Mouse (Mus musculus) erythroid progenitor cell, adult 5-6 weeks (primary cell): ENCODE data around the gene Hoxd3. TPM values are rescaled to one million over a fixed set of nuclear protein-coding genes. Genes with fewer than 3 reads are reported as not detected.

Experiments
- ATAC-seq: replicated peaks from 2 replicates; pipeline ENCODE4 v1.8.0; 2016; ENCODE audit warnings: moderate number of reproducible peaks, mild to moderate bottlenecking, moderate TSS enrichment, inconsistent platforms; ENCODE audit not compliant: poor library complexity, low FRiP score, severe bottlenecking
- total RNA-seq, 2 experiments: library from RNA; stranded (forward) in 1 of 2; stranded (reverse) in 1 of 2; fragments of 150-400 nt in 1 of 2; fragments of 186-747, 209-891 nt in 1 of 2; gene quantifications; 2 replicates each; pipeline versions ENCODE4 v1.2.3 to v1.2.4; 2015 to 2017; ENCODE audit warnings: low replicate concordance in 2 of 2

The Hoxd3 gene
- total RNA-seq, 2 experiments from 2014 or later = not detected

DNA sequence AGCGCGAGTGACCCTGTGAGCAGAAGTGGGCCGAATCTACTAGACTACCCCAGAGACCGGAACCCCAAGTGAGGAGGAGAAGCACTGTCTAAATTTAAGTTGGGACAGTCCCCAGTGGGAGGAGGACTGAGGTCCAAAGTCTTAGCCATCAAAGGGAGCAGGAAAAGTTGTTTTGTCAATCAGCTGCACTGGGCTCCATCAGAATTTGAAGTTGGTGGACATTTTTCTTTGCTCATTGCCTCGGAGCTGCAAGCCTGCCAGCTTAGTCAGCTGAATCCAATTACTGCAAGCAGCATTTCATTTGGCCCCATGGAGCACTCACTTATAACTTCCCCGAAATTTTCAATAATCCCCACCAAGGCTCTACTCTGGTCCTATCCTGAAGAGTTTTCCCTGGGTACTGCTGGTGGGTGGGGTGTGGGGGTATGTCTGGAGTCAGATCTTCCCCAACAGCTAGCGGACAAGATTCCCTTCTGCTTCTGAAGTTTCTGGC is 25.9 kb downstream of the Hoxd3 start:
- ATAC-seq = no peak

- ATAC-seq = no peak
These were observed 27.1 kb downstream of the Hoxd3 start for GRCm38 (mm10) chr2:74738623-74739475.

DNA sequence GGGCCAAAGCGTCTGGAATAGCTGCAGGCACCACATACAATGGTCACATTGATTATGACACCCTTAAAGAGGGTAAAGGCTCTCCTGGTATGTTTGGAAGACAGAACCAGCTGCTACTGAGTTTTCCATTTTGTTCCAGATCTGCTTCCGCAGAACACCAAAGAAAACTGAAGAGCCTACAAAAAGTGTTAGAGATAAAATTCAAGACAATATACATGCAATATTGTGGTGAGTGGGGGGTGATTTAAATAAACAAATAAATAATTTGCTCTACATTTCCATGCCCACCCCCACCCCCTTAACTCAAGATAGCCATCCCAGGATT is 27.7 kb downstream of the Hoxd3 start:
- ATAC-seq = no peak

GRCm38 (mm10) chr2:74739869-74740268 is 28.1 kb downstream of the Hoxd3 start:
- no peak for ATAC-seq

DNA sequence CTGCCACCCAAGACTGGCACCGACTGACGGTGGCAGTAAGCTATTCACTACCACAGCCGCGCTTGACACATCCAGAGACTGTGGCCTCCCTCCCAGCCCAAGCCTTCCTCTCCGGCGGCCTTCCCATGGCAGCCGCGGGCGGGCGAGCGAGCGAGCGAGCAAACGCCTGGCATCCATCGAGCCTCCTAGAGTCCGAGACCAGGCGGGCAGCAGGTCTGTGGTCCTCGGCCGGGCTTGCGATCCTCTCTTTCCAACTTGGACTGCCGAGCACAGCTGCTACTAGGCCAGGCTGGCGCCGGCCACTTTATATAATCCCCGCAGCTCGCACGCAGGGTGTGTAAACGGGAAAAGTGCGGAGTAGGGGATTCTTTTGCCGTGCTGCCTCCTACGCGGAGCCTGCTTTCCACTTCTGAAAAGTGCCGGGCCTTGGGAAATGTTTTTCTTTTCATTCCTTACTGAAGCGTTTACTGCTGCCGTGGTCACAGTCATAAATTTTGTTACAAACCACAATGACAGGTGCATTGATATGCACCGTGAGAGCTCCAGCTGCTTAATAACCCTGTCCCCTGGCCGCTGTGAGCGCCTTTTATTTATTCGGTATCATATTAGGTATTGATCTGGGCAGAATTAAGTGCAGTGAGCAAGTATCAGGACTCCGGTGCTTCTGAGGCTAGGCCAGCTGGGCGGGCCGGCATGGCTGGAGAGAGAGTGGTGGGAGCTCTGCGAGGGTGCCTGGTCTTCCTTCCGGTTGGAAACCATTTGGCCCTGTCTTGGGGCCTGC is 28.8 kb downstream of the Hoxd3 start:
- no peak for ATAC-seq

- ATAC-seq = no peak
These were observed 29.7 kb downstream of the Hoxd3 start for GRCm38 (mm10) chr2:74741252-74741978.

DNA sequence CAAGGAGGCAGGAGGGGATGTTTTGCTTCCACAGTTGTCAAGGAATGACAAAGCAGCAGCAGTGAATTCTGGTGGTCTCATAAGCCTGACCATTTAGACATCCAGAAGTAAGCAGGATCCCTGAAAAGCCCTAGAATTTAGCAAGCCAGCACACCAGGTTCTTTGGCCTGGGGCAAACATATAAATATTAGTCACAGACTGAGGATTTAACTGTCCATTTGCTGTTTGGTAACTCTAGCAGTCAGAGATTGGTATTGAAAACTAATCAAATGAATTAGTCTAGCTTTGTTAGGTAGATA is 30.2 kb downstream of the Hoxd3 start:
- ATAC-seq = no peak

DNA sequence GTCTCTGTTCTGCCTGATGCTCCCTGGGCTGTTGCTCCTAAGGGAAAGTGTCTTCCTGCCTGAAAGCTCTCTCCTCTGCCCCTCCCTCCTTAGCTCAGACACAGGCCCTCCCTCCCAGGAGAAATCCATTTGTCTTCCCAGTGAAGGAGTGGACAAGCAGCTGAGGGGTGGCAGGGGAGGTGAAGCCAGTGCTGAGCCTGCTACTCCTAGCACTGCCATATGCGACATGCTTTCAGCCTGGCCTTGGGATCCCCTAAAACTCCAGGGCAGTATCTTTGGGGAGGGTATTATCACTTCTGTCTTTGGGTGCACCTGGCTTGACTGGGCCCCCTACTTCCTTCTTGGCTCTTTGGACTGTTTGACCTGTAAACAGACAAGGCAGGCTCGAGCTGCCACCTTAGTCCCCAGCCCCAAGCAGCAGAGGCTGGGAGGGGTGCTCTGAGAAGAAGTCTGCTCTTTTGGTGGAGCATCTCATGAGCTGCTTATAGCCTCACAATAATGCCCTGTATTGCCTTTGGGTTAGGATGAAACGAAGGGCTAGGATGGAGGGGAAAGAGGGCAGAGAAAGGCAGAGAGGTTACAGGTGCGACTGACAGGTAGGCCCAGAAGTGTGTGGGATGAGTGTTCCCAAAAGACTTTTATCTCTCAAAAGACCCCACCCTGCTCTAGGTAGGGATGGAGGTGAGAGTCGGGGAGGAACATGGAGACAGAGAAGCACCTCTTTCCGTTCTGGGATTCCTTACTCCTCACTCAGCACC is 34.0 kb downstream of the Hoxd3 start:
- ATAC-seq = no peak

GRCm38 (mm10) chr2:74746298-74746921 is 34.7 kb downstream of the Hoxd3 start:
- ATAC-seq = no peak

DNA sequence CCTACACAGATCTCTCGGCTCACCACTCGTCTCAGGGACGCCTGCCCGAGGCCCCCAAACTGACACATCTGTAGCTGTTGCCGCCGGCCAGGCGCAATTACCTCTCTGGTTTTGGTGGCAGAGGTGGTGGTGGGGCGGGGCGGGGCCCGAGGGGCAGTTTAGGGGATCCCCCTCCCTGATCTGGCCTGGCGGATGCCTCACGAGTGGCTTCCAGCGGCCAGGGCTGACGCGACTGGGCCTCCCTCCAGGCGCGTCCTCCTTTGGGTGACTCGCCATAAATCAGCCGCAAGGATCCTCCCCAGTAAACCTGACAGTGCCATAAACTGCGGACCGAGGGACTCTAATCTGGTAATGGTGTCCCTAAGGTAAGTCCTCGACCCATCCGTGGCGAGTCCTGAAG is 35.3 kb downstream of the Hoxd3 start:
- no peak for ATAC-seq

DNA sequence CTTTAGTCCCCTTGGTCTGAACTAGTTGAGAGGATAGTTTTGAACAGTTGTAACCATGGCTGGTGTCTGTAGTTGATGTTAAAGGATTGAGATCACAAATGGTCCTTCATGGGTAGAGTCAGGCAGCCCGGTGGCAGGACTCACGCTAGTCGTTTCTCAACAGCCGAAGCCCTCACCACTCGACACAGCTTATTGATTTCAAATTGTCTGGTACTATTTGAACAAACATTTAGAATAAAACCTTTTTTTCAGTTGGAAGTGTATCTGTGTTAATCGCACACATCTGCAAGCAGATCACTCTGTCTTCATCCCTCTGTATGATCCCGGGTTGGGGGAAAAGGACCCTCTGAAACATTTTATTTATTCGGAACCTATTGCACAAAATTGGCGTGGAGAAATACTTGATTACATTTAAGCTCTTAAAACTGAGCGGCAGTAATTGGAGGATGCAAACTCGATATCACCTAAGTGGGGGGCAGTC is 36.0 kb downstream of the Hoxd3 start:
- ATAC-seq = no peak

- no peak for ATAC-seq
These were observed 36.8 kb downstream of the Hoxd3 start for GRCm38 (mm10) chr2:74748436-74748995.

GRCm38 (mm10) chr2:74749337-74750121 is 37.8 kb downstream of the Hoxd3 start:
- no peak for ATAC-seq

GRCm38 (mm10) chr2:74750731-74751250 is 39.1 kb downstream of the Hoxd3 start:
- ATAC-seq = no peak

DNA sequence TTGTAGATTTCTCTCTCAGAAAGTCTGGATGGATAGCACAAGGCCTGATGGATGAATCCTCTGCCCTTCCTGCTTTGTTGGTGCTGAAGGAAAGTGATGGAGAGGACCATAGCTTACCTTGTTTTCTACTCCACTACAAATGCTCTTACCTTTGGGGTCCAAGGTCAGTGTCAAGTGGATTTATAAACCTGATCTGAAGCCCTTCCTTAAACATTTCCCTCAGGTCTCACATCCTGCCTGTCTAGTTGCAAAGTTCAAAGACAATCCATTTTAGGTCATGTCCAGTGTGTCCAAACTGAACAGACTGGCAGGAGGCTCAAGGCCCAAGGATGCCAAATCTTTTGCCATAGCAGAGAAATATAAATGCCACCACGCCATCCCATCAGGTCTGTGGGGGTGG is 40.1 kb downstream of the Hoxd3 start:
- ATAC-seq = no peak

GRCm38 (mm10) chr2:74752431-74753174 is 40.9 kb downstream of the Hoxd3 start:
- ATAC-seq = no peak

DNA sequence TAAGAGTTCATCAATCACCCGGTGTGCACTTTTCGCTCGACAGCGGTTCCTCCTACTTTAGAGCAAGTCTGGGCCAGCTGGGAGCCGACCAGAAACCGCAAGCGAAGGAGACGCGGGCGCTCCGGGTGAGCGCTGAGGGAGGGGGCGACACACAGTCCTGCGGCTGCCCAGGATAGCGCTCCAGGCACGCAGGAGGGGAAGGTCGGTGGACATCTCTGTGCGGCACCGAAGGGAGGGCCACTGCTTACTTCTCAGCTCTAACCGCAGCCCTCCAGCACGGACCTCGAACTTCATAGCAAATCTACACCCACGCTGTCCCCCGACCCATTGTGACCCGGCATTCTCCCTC is 41.4 kb downstream of the Hoxd3 start:
- ATAC-seq = no peak
